Mouse (Mus musculus) kidney, adult 2 months (tissue): Measurements from ENCODE around the gene Recql5.

ENCODE experiments used
- CTCF ChIP-seq: fragments of 200-500 bp; conservative IDR thresholded peaks from 2 replicates; pipeline ENCODE4 v1.5.1; 2011; ENCODE audit warnings: low read depth, mild to moderate bottlenecking, control low read depth, low read length, moderate library complexity, mixed read lengths; ENCODE audit not compliant: insufficient read depth, insufficient read length
- POLR2A ChIP-seq: fragments of 200-500 bp; IDR thresholded peaks from one replicate; pipeline ENCODE4 v1.6.1; 2011; ENCODE audit warnings: low read depth, low read length, control low read depth

DNA sequence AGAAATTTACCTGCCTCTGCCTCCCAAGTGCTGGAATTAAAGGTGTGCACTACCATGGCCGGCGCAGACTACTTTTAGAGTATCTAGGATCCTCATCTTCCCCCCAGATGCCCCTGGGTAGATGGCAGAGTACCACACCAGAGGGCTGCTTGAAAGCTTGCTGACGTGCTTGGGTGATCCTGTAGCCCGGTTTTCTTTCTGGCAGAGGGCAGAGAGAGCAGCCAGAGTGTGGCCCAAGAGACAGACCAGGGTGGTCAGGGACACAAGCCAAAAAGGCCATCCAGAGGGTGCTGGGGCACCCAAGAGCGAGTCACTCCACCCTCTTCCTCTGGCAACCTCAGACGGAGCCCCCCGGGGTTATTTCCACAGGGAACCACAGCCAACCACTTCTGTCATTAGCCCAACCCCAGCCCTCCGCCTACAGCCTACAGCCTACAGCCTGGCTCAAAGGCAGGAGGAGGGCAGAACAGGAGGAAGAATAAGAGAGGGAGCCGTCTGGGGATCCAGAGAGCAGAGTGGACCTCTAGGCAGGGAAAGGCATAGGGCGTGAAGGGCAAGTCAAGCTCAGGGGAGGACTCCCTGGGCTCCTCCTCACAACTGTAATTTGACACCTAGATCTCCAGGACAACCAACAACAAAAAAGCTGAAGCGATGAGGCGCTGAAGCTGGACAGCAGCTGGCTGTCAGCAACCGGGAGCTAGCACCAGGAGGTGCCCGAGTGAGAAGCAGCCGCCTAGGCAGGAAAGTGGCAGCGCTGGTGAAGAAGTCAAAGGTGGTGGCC, 33.6 kb downstream of the Recql5 start, which contains the start of gene Smim5:
- TF ChIP-seq POLR2A (peak; percentile 67), CTCF (no peak)
